Mouse (Mus musculus): ENCODE measurements around the gene Slc48a1.

DNA sequence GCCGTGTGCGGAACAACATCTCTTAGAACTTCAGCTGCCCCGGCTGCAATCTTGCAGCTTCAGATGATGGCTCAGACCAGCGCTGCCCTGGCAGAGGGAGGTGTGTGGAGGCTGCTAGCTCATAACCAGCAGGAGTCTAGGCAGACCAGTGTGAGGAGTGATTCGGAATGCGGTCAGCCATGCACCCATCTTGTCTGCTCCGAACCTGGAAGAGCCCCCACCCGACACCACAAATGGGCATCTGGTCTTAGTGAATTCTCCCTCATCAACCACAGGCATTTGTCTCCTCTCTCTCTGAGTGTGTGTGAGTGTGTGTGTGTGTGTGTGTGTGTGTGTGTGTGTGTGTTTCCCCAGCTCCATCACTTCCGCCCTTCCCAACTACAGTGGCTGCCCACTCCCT, 41.6 kb downstream of the Slc48a1 start:
- TF ChIP-seq CTCF (IDR thresholded peaks at IDR 0.05; ENCODE audit: insufficient read depth, low read depth, low read length) (no peak), POLR2A (IDR thresholded peaks at IDR 0.05; ENCODE audit: insufficient read depth, low read depth, low read length) (no peak)
